Mouse (Mus musculus) ES-E14 (cell line): ENCODE results near the gene Pcdh9.

Experiments used
- CHD2 ChIP-seq: IDR thresholded peaks from 2 replicates; pipeline ENCODE4 v1.6.1; 2014; ENCODE audit warnings: mild to moderate bottlenecking, low read depth, low read length, inconsistent platforms
- MAFK ChIP-seq: IDR thresholded peaks from 2 replicates; pipeline ENCODE4 v1.6.1; 2014; ENCODE audit warnings: mild to moderate bottlenecking, low read depth, low read length, inconsistent platforms; ENCODE audit not compliant: insufficient read depth
- ZC3H11A ChIP-seq: IDR thresholded peaks from 2 replicates; pipeline ENCODE4 v1.6.1; 2012; ENCODE audit warnings: low read depth, mild to moderate bottlenecking, inconsistent platforms, low read length, borderline replicate concordance
- ZNF384 ChIP-seq: IDR thresholded peaks from 2 replicates; pipeline ENCODE4 v1.6.1; 2012; ENCODE audit warnings: low read depth, low read length, inconsistent platforms

GRCm38 (mm10) chr14:93240263-93240662 lies 650.2 kb downstream of the Pcdh9 start:
- TF ChIP-seq MAFK (no peak), CHD2 (no peak), ZC3H11A (no peak), ZNF384 (no peak)
